Mouse (Mus musculus) hematopoietic stem cell, adult 5-6 weeks (primary cell): ENCODE data around the gene Rtn4ip1. TPM values are rescaled to one million over a fixed set of nuclear protein-coding genes. Genes with fewer than 3 reads are reported as not detected.
A peak's percentile ranks its signal among the peaks of the same experiment; 100 is the strongest.

Experiments
- ATAC-seq, 2 experiments: fragments of 125-278 bp in 1 of 2; replicated peaks in 1 of 2; 2 replicates each; pipeline ENCODE4 v1.8.0; 2016 to 2017; ENCODE audit warnings: inconsistent platforms in 2 of 2, mild to moderate bottlenecking in 2 of 2, moderate number of reproducible peaks in 2 of 2, low read depth in 1 of 2, moderate TSS enrichment in 1 of 2; ENCODE audit not compliant: low FRiP score in 2 of 2, poor library complexity in 2 of 2, severe bottlenecking in 2 of 2, insufficient read depth in 1 of 2, low TSS enrichment in 1 of 2
- total RNA-seq: library from RNA; stranded (forward); fragments of 172-1452, 232-1000 nt; gene quantifications from 2 replicates; pipeline ENCODE4 v1.2.3, GENCODE M21; 2017

Gene Rtn4ip1
- total RNA-seq, 1 experiment from 2014 or later: 13.1 TPM

- no peak for ATAC-seq
Observed at GRCm38 (mm10) chr10:43993198-43993597, 91.6 kb downstream of the Rtn4ip1 start.

DNA sequence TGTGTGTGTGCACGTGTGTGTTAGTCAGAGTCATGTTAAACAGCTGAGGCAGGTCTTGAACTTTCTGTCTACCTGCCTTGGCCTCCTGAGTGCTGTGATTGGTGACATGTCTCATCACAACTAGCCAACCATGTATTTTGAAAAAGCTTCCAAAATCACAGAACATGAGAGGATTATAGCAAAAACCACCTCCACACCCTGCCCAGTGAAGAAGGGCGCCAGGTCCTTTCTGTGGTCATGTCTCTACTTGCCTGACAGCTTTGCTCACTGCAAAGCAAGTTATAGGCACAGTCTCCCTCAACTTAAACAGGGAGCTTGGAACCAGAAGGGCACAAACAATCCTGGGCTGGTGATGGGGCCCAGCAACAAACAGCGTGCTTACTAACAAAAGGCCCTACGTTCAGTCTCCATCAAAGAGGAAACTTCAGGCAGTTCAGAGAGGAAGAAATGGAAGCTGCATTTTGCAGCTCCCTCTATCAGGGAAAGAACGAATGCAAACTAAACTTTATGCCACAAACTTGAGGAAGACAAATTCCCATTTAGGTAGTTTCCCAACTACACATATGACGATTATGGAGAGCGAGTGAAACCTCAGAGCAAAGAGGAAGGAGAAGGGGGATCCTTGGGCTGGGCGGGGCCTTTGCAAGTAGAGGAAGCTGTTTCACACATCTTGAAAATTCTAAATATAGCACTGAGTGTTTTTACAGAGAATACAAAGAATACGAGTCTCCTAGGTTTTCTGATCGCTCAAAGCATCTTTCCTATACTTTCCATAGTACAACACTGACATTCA is 94.4 kb downstream of the Rtn4ip1 start:
- peak; percentile 84 to 89 for ATAC-seq

GRCm38 (mm10) chr10:43997276-43997675 is 95.7 kb downstream of the Rtn4ip1 start:
- no peak for ATAC-seq

DNA sequence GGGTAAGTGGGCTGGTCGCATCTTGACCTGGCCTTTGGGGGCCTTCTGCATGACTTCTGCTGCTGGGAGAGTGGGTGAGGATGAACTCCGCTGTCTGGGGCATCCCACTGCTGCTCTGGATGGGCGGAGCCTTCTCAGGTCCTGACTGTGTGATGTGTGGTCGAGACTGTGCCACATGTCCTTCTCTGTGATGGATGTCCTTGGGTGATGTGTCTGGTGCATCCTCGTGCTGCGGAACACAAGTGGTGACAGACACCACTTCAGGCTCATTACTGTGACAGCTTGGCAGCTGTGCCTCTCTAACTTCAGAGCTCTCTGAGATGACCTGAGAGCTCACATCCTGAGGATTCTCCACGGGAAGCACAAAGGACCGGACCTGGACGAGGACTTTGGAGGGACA is 96.4 kb downstream of the Rtn4ip1 start:
- ATAC-seq: no peak

GRCm38 (mm10) chr10:43998503-43999082 is 97.0 kb downstream of the Rtn4ip1 start:
- no peak for ATAC-seq

DNA sequence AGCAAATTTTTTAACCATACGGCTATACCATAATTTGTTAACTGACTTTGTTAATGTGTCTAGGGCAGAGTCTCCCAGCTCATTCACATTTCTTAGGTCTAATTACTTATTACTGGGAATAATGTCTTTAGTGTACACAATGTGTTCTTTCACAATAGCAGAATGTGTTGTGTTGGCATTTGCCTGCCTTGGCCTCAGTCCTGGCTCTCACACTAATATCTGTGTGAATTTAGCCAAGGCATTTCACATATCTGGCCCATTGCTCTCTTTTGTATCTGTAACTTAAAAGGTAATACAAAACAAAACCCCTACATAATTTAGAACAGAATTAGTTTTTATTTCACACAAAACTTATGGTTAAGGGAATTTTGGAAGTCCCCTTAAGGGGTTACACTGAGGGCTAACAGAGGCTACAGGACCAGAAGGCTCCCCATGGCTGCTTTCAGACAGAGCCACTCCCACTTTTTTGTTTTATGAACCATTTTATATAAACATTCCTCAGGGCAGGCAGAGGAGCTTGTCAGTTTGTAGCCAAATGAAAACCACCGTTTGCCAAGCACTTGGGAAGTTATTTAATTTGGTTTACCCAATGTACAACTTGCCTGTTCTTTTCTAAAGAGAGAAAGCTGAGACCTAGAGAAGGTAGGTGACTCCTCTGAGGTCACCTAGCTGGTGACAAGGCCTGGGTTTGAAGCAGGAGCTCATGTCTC is 98.7 kb downstream of the Rtn4ip1 start:
- no peak for ATAC-seq

DNA sequence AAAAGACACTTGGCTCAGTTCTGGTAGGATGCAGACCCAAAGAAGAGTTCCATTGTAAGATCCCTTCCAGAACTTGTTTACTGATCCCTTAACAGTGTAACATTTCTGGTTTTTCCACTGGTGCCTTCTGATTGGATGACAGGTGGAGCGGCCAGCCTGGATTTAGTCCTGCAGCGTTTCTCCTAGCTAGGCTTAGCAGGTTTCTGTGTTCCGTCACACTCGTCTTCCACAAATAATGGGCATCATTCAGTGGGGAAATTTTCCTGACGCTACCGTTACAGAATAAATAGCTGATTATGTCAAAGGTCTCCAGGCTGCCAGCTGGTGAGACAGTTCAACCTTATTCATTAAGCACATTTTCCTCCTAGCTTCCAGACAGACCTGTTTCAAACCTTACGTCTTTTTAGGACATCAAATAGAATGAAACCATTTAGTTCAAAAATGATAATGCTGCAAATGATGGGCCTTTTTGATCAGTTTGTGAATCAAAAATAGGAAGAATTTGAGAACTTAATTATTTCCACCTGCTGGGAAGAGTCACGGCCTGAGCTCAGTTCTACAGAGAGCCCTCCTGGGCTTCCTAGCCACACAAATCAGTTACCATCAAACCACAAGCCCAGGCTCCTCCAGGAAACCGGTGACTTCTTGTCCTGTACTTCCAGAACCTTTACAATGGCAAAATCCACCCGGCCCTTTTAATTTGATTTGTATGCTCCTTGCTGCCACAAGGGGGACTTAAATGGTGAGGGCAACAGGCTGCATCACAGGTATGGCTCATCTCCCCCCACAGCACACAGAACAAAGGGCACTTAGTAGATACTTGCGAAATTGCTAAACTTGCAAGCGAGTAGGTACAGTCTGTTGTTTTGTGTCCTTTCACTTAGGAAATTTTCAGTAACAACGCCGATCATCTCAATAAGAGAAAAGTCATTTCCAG is 100.7 kb downstream of the Rtn4ip1 start:
- ATAC-seq: peak in 1 of 2 experiments; percentile 44; a peak in 2 of 4 replicates

DNA sequence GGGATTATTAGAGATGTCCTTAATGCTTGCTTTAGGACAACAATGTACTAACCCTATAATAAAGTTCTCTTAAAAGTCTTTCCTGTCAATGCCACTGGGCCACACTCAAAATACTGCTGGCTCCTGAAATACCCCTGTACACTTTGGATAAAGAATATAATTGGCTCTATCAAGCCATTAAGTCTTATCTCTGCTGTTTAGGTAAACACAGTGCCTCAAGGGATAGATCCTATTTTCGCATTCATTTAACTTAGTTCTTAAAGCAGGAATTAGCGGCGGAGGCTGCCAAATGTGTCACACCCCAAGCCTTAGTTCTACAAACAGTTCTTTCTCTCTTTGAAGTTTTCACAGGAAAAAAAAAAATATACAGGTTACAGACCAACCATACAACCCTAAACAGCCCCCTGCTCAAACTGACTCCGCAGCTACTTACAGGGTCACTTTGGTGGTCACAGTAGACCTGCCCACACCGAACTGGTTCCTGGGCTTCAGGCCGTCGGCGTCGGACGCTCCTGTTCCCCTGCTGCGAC is 101.5 kb downstream of the Rtn4ip1 start:
- ATAC-seq: no peak

DNA sequence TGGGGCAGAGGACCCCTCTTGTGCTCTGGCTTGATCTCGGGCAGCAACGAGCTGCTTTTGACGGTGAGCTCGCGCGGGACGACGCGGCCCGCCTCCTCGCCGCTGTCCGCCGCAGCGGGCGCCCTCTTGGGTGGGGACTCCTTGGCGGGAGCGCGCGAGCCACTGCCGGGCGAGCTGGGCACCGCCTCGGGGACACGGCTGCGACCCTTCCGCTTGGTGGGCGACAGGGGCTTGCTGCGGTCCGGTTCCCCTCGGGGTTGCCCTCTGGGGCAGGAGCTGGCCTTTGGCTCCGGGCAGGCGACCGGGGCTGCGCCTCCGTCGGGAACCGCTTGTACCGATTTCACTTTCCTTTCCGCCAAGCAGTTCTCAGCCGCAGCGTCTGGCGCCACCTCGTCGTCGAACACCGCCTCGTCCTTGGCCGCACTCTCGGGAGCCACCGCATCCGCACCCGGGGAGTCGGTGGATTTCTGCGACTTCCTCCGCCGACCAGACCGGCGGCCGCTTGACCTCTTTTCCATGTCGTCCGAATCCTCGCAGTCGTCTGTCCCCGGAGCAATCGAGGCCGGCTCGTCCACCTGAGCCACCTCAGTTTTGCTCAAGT is 102.0 kb downstream of the Rtn4ip1 start:
- ATAC-seq: peak; percentile 68 to 83

DNA sequence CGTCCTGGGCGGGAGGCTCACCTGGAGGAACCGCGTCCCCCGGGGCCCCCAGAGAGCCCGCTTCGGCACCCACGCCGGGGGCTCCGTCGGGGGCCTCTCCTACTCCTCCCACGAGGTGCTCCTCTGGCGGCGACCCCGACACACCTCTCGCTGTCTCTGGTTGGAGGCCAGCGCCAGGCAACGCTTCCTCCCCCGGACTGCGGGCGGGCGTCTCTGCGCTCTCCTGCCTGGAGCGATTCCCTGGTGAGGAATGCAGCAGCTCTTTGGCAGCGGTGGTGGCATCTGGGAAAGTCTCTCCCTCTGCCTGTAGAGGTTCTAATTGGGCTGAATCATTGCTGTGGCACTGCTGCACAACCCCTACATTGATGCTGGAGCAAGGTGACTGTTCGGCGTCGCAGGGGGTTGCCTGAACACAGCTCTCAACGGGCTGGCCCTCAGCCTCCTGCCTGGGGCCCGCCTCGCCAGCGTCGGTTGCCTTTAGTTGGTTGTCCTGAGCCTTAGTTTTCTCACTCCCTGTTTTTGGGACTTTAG is 102.7 kb downstream of the Rtn4ip1 start:
- ATAC-seq: 0 out of 4 replicates have a peak, but pooled peaks of 1 of the 2 experiments have one; percentile 7

GRCm38 (mm10) chr10:44005677-44006641 is 104.4 kb downstream of the Rtn4ip1 start:
- peak; percentile 15 to 25; a peak in 1 of 4 replicates for ATAC-seq

Other genes starting within 250 kb of the Rtn4ip1 start
- gene Qrsl1, start 62 bp upstream of the Rtn4ip1 start, total RNA-seq: 13.2 and 18.7 TPM in 2 replicates
- 3.6 and 7.6 TPM in 2 replicates for gene Crybg1, start 247.0 kb downstream of the Rtn4ip1 start, total RNA-seq